Mouse (Mus musculus) heart, adult 9 months (tissue): ENCODE results near the gene Slc22a28.
"Not testable (repeated sequence)": the region's sequence is repeated elsewhere in the genome, so short reads cannot be mapped to it uniquely, and the experiment has no call there.

Experiments used
- DNase-seq, 2 experiments: peaks; one replicate each; pipeline ENCODE4 v3.0.0; 2022; ENCODE audit warnings: low spot score in 2 of 2

Gene Slc22a28

GRCm38 (mm10) chr19:8131881-8132280, at the start of gene Slc22a28:
TSS of gene Slc22a28 (minus strand) at chr19:8131982.
- DNase-seq: not testable (repeated sequence)

GRCm38 (mm10) chr19:8148787-8149523, 17.2 kb upstream of the Slc22a28 start:
- DNase-seq: no peak

GRCm38 (mm10) chr19:8142716-8143115, 10.9 kb upstream of the Slc22a28 start:
- not testable (repeated sequence) for DNase-seq

- DNase-seq: not testable (repeated sequence)
Observed at GRCm38 (mm10) chr19:8134127-8134841, 2.5 kb upstream of the Slc22a28 start.

GRCm38 (mm10) chr19:8019904-8020349, 111.9 kb downstream of the Slc22a28 start:
- peak; percentile 44 to 60 for DNase-seq

- peak in 1 of 2 experiments; percentile 11 for DNase-seq
Observed at GRCm38 (mm10) chr19:8019329-8019851, 112.4 kb downstream of the Slc22a28 start.

GRCm38 (mm10) chr19:8018535-8018934, 113.2 kb downstream of the Slc22a28 start:
- not testable (repeated sequence) for DNase-seq
